Mouse (Mus musculus): ENCODE measurements around the gene Rab43. TPM values are rescaled to one million over a fixed set of nuclear protein-coding genes. Genes with fewer than 3 reads are reported as not detected.
A peak's percentile ranks its signal among the peaks of the same experiment; 100 is the strongest.
"Not testable (repeated sequence)": the region's sequence is repeated elsewhere in the genome, so short reads cannot be mapped to it uniquely, and the experiment has no call there.

Rab43 gene
- total and polyA plus RNA-seq, 3 experiments = 4.0 to 13.2 TPM; not detected in 1

- Histone ChIP-seq H3K27me3 (ENCODE audit: control insufficient read depth in 1 of 2, insufficient read depth in 2 of 2, low read length in 2 of 2) (no peaks in the 10 kb centered on the region; a peak in 1 of 4 replicates), H3K27ac (ENCODE audit: control insufficient read depth, low read depth, low read length) (no peak overlapping the region), H3K4me1 (ENCODE audit: control insufficient read depth in 1 of 2, insufficient read depth in 2 of 2, low read length in 2 of 2) (peaks cover 0 to 2% of the 10 kb centered on the region in 2 experiments; a peak in 1 of 4 replicates), H3K9ac (ENCODE audit: control insufficient read depth, low read depth, low read length, poor library complexity, severe bottlenecking) (no peak overlapping the region), H3K4me3 (ENCODE audit: control insufficient read depth in 1 of 2, insufficient read depth in 1 of 2, low read depth in 2 of 2, low read length in 2 of 2) (no peak overlapping the region), H3K79me2 (ENCODE audit: control insufficient read depth, insufficient read depth, low read length, poor library complexity) (no peaks in the 10 kb centered on the region), H3K36me3 (ENCODE audit: control insufficient read depth in 1 of 2, insufficient read depth in 2 of 2, low read length in 2 of 2) (no peaks in the 10 kb centered on the region), H3K9me3 (replicated peaks; ENCODE audit: insufficient read depth, low read length) (no peaks in the 10 kb centered on the region)
- no peak for DNase-seq (ENCODE audit: low read depth, low spot score)
- TF ChIP-seq E2F4 (IDR thresholded peaks at IDR 0.05; ENCODE audit: borderline replicate concordance, low read depth, low read length) = no peak
- no peak for TF ChIP-seq TBP (IDR thresholded peaks at IDR 0.05; ENCODE audit: low read depth, low read length)
- TF ChIP-seq MXI1 (IDR thresholded peaks at IDR 0.05; ENCODE audit: low read depth, low read length) = no peak
- no peak for TF ChIP-seq TCF12 (IDR thresholded peaks at IDR 0.05; ENCODE audit: low read depth, low read length)
- no peak for TF ChIP-seq ELF1 (IDR thresholded peaks at IDR 0.05; ENCODE audit: low read depth, low read length)
- no peak for TF ChIP-seq UBTF (IDR thresholded peaks at IDR 0.05; ENCODE audit: borderline replicate concordance, insufficient read depth, low read depth, low read length)
- no peak for TF ChIP-seq USF1 (IDR thresholded peaks at IDR 0.05; ENCODE audit: low read depth, low read length)
- TF ChIP-seq POLR2A (IDR thresholded peaks at IDR 0.05; ENCODE audit: control insufficient read depth in 1 of 2, insufficient read depth in 1 of 2, low read depth in 1 of 2, low read length in 2 of 2, poor library complexity in 1 of 2) = no peak
- no peak for TF ChIP-seq POLR2AphosphoS2 (IDR thresholded peaks at IDR 0.05; ENCODE audit: low read length)
- TF ChIP-seq NELFE (IDR thresholded peaks at IDR 0.05; ENCODE audit: low read depth, low read length) = no peak
- no peak for TF ChIP-seq ETS1 (IDR thresholded peaks at IDR 0.05; ENCODE audit: low read depth, low read length)
- no peak for TF ChIP-seq GATA1 (IDR thresholded peaks at IDR 0.05; ENCODE audit: low read depth, low read length)
- no peak for TF ChIP-seq ZKSCAN1 (IDR thresholded peaks at IDR 0.05; ENCODE audit: low read depth, low read length)
- peak; percentile 29; the same call in 1 of the 2 replicates for TF ChIP-seq ZC3H11A (IDR thresholded peaks at IDR 0.05; ENCODE audit: low read depth, low read length)
- no peak for TF ChIP-seq USF2 (IDR thresholded peaks at IDR 0.05; ENCODE audit: borderline replicate concordance in 1 of 2, insufficient read depth in 1 of 2, low read depth in 1 of 2, low read length in 2 of 2)
- no peak for TF ChIP-seq MAFK (IDR thresholded peaks at IDR 0.05; ENCODE audit: borderline replicate concordance, low read depth, low read length)
- TF ChIP-seq HCFC1 (IDR thresholded peaks at IDR 0.05; ENCODE audit: low read depth, low read length) = no peak
- no peak for TF ChIP-seq MYB (IDR thresholded peaks at IDR 0.05; ENCODE audit: low read depth, low read length)
- TF ChIP-seq CHD1 (IDR thresholded peaks at IDR 0.05; ENCODE audit: low read depth, low read length) = no peak
- TF ChIP-seq CHD2 (IDR thresholded peaks at IDR 0.05; ENCODE audit: low read length) = no peak
- peak in 1 of 3 experiments; percentile 35; a peak in 2 of 6 replicates for TF ChIP-seq CTCF (IDR thresholded peaks at IDR 0.05 in 2 of 3, conservative IDR thresholded peaks at IDR 0.05 in 1 of 3; ENCODE audit: control insufficient read depth in 1 of 3, insufficient read depth in 1 of 3, low read depth in 2 of 3, low read length in 3 of 3, poor library complexity in 1 of 3, severe bottlenecking in 1 of 3)
- TF ChIP-seq EP300 (IDR thresholded peaks at IDR 0.05; ENCODE audit: low read depth in 1 of 2, low read length in 2 of 2) = no peak
- peak; percentile 37 for TF ChIP-seq RAD21 (IDR thresholded peaks at IDR 0.05; ENCODE audit: low read depth, low read length)
- no peak for TF ChIP-seq BHLHE40 (IDR thresholded peaks at IDR 0.05; ENCODE audit: borderline replicate concordance, low read depth, low read length)
- TF ChIP-seq KAT2A (conservative IDR thresholded peaks at IDR 0.05; ENCODE audit: low read depth, low read length) = no peak
These were observed 41.3 kb downstream of the Rab43 start for GRCm38 (mm10) chr6:87770626-87771025.

GRCm38 (mm10) chr6:87764296-87764695, 47.7 kb downstream of the Rab43 start:
- H3K4me1 ChIP-seq (ENCODE audit: control insufficient read depth in 1 of 2, insufficient read depth in 2 of 2, low read length in 2 of 2); DNase-seq (ENCODE audit: low read depth, low spot score); H3K36me3 ChIP-seq (ENCODE audit: control insufficient read depth in 1 of 2, insufficient read depth in 2 of 2, low read length in 2 of 2); H3K27me3 ChIP-seq (ENCODE audit: control insufficient read depth in 1 of 2, insufficient read depth in 2 of 2, low read length in 2 of 2); H3K27ac ChIP-seq (ENCODE audit: control insufficient read depth, low read depth, low read length); H3K79me2 ChIP-seq (ENCODE audit: control insufficient read depth, insufficient read depth, low read length, poor library complexity); H3K9me3 ChIP-seq (replicated peaks; ENCODE audit: insufficient read depth, low read length); H3K9ac ChIP-seq (ENCODE audit: control insufficient read depth, low read depth, low read length, poor library complexity, severe bottlenecking); H3K4me3 ChIP-seq (ENCODE audit: control insufficient read depth in 1 of 2, insufficient read depth in 1 of 2, low read depth in 2 of 2, low read length in 2 of 2): not testable (repeated sequence)

Measured in MEL (cell line).